Mouse (Mus musculus) liver, embryonic 11.5 days (tissue): Measurements from ENCODE around the gene Ppp2r2c. TPM values are rescaled to one million over a fixed set of nuclear protein-coding genes. Genes with fewer than 3 reads are reported as not detected.

Experiments
- ATAC-seq: fragments of 200-750 bp; cut with Nextera tagmentation; replicated peaks from 2 replicates; pipeline ENCODE4 v1.8.0; 2017; ENCODE audit warnings: moderate number of reproducible peaks, mild to moderate bottlenecking, moderate TSS enrichment, moderate library complexity; ENCODE audit not compliant: low FRiP score
- DNase-seq: peaks from one replicate; pipeline ENCODE4 v3.0.0-alpha.2; 2017; ENCODE audit warnings: low spot score
- H3K27ac ChIP-seq: fragments of 300-500 bp; sonication (generic); 2 replicates; pipeline ENCODE4 v1.5.1; 2014; ENCODE audit warnings: mild to moderate bottlenecking, low read depth, low read length, control low read depth
- H3K27me3 ChIP-seq: fragments of 300-500 bp; sonication (generic); replicated peaks from 2 replicates; pipeline ENCODE4 v1.6.1; 2014; ENCODE audit warnings: low read length, mixed read lengths; ENCODE audit not compliant: control insufficient read depth, insufficient read depth
- H3K36me3 ChIP-seq: fragments of 300-500 bp; sonication (generic); 2 replicates; pipeline ENCODE4 v1.6.1; 2014; ENCODE audit warnings: mild to moderate bottlenecking, low read length, moderate library complexity, mixed read lengths; ENCODE audit not compliant: control insufficient read depth, insufficient read depth
- H3K4me1 ChIP-seq: fragments of 300-500 bp; sonication (generic); replicated peaks from 2 replicates; pipeline ENCODE4 v1.6.1; 2014; ENCODE audit warnings: low read length, mixed read lengths; ENCODE audit not compliant: control insufficient read depth, insufficient read depth
- H3K4me2 ChIP-seq: fragments of 300-500 bp; sonication (generic); 2 replicates; pipeline ENCODE4 v1.6.1; 2014; ENCODE audit warnings: mild to moderate bottlenecking, control low read depth, moderate library complexity
- H3K4me3 ChIP-seq: fragments of 300-500 bp; sonication (generic); 2 replicates; pipeline ENCODE4 v1.5.1; 2014; ENCODE audit warnings: low read depth, low read length, control low read depth
- H3K9ac ChIP-seq: fragments of 300-500 bp; sonication (generic); 2 replicates; pipeline ENCODE4 v1.6.1; 2014; ENCODE audit warnings: low read depth, low read length, control low read depth
- H3K9me3 ChIP-seq: fragments of 300-500 bp; sonication (generic); 2 replicates; pipeline ENCODE4 v1.6.1; 2016; ENCODE audit warnings: low read length, inconsistent platforms, mixed read lengths; ENCODE audit not compliant: control insufficient read depth
- WGBS: fragments of 180-500 bp; shearing (Covaris S2); extraction: QIAGEN DNeasy Blood & Tissue Kit; methylation state at CpG from one replicate; pipeline ENCODE4 v1.1.7; 2014; 5-methylcytosine and 5-hydroxymethylcytosine counted together
- polyA plus RNA-seq: library from polyadenylated mRNA; unstranded; fragments of >200 nt; fragmentation: Nextera tagmentation; extraction: Ambion mirVana; gene quantifications from 2 replicates; pipeline ENCODE4 v1.2.1, GENCODE M21; 2014

The Ppp2r2c gene
- polyA plus RNA-seq, 1 experiment from 2014 or later, result 0.33 TPM

- ATAC-seq, result no peak
- H3K36me3 ChIP-seq, result no peaks in the 10 kb centered on the region
- WGBS, result 87% methylated on average over 2 of the region's 2 CpGs
- no peak overlapping the region for H3K27ac ChIP-seq
- no peaks in the 10 kb centered on the region for H3K9me3 ChIP-seq
- H3K9ac ChIP-seq, result no peak overlapping the region
- H3K4me3 ChIP-seq, result no peak overlapping the region
- H3K4me2 ChIP-seq, result no peak overlapping the region
- H3K4me1 ChIP-seq, result no peaks in the 10 kb centered on the region
- no peaks in the 10 kb centered on the region for H3K27me3 ChIP-seq
- DNase-seq, result no peak
These were observed 29.3 kb upstream of the Ppp2r2c start for GRCm38 (mm10) chr5:36839032-36839431.

- Histone ChIP-seq H3K4me3 (no peak overlapping the region), H3K27me3 (no peaks in the 10 kb centered on the region), H3K4me2 (no peak overlapping the region), H3K36me3 (no peaks in the 10 kb centered on the region), H3K9me3 (no peaks in the 10 kb centered on the region), H3K9ac (no peak overlapping the region), H3K27ac (no peak overlapping the region), H3K4me1 (no peaks in the 10 kb centered on the region)
- 59% methylated on average over 8 of the region's 8 CpGs for WGBS
- DNase-seq (no peak), ATAC-seq (no peak)
These were observed 28.7 kb upstream of the Ppp2r2c start for GRCm38 (mm10) chr5:36839602-36840001.

GRCm38 (mm10) chr5:36840092-36840491, 28.2 kb upstream of the Ppp2r2c start:
- H3K9me3 ChIP-seq, result no peaks in the 10 kb centered on the region

GRCm38 (mm10) chr5:36841701-36842100, 26.6 kb upstream of the Ppp2r2c start:
- Histone ChIP-seq H3K9ac (no peak overlapping the region), H3K36me3 (no peaks in the 10 kb centered on the region), H3K4me3 (no peak overlapping the region), H3K4me1 (no peaks in the 10 kb centered on the region), H3K4me2 (no peak overlapping the region), H3K9me3 (no peaks in the 10 kb centered on the region), H3K27ac (no peak overlapping the region), H3K27me3 (no peaks in the 10 kb centered on the region)
- WGBS, result 65% methylated on average over 1 of the region's 1 CpGs
- ATAC-seq (no peak), DNase-seq (no peak)

More at GRCm38 (mm10) chr5:36840092-36840491, 28.2 kb upstream of the Ppp2r2c start:
- no peaks in the 10 kb centered on the region for H3K27me3 ChIP-seq
- H3K27ac ChIP-seq, result no peak overlapping the region
- ATAC-seq (no peak), DNase-seq (no peak)
- no peaks in the 10 kb centered on the region for H3K36me3 ChIP-seq
- H3K9ac ChIP-seq, result no peak overlapping the region
- H3K4me2 ChIP-seq, result no peak overlapping the region
- WGBS, result 76% methylated on average over 7 of the region's 7 CpGs
- H3K4me1 ChIP-seq, result no peaks in the 10 kb centered on the region
- no peak overlapping the region for H3K4me3 ChIP-seq

GRCm38 (mm10) chr5:36844490-36844889, 23.8 kb upstream of the Ppp2r2c start:
- Histone ChIP-seq H3K4me2 (no peak overlapping the region), H3K27me3 (no peaks in the 10 kb centered on the region), H3K27ac (no peak overlapping the region), H3K9ac (no peak overlapping the region), H3K36me3 (no peaks in the 10 kb centered on the region), H3K9me3 (no peaks in the 10 kb centered on the region), H3K4me3 (no peak overlapping the region), H3K4me1 (no peaks in the 10 kb centered on the region)
- ATAC-seq (no peak), DNase-seq (no peak)
- WGBS, result 81% methylated on average over 10 of the region's 10 CpGs

GRCm38 (mm10) chr5:36851572-36851971, 16.7 kb upstream of the Ppp2r2c start:
- DNase-seq (no peak), ATAC-seq (no peak)
- no peak overlapping the region for H3K4me3 ChIP-seq
- no peak overlapping the region for H3K9ac ChIP-seq
- 52% methylated on average over 4 of the region's 4 CpGs for WGBS
- no peak overlapping the region for H3K27ac ChIP-seq
- no peaks in the 10 kb centered on the region for H3K4me1 ChIP-seq
- H3K9me3 ChIP-seq, result no peaks in the 10 kb centered on the region
- no peaks in the 10 kb centered on the region for H3K27me3 ChIP-seq
- no peak overlapping the region for H3K4me2 ChIP-seq
- no peaks in the 10 kb centered on the region for H3K36me3 ChIP-seq

- Histone ChIP-seq H3K4me2 (no peak overlapping the region), H3K9ac (no peak overlapping the region), H3K27me3 (no peaks in the 10 kb centered on the region), H3K27ac (no peak overlapping the region), H3K4me1 (no peaks in the 10 kb centered on the region), H3K4me3 (no peak overlapping the region), H3K9me3 (no peaks in the 10 kb centered on the region), H3K36me3 (no peaks in the 10 kb centered on the region)
- DNase-seq (no peak), ATAC-seq (no peak)
- WGBS, result 74% methylated on average over 3 of the region's 3 CpGs
These were observed 13.1 kb upstream of the Ppp2r2c start for GRCm38 (mm10) chr5:36855180-36855579.

GRCm38 (mm10) chr5:36856529-36856928, 11.8 kb upstream of the Ppp2r2c start:
- Histone ChIP-seq H3K36me3 (no peaks in the 10 kb centered on the region), H3K9me3 (no peaks in the 10 kb centered on the region), H3K4me2 (no peak overlapping the region), H3K4me1 (no peaks in the 10 kb centered on the region), H3K9ac (no peak overlapping the region), H3K27me3 (no peaks in the 10 kb centered on the region), H3K4me3 (no peak overlapping the region), H3K27ac (no peak overlapping the region)
- ATAC-seq, result no peak
- DNase-seq, result no peak
- WGBS, result 83% methylated on average over 7 of the region's 7 CpGs

GRCm38 (mm10) chr5:36857546-36857945, 10.8 kb upstream of the Ppp2r2c start:
- DNase-seq, result no peak
- H3K36me3 ChIP-seq, result no peaks in the 10 kb centered on the region
- no peaks in the 10 kb centered on the region for H3K27me3 ChIP-seq
- H3K9me3 ChIP-seq, result no peaks in the 10 kb centered on the region
- ATAC-seq, result no peak
- 66% methylated on average over 5 of the region's 5 CpGs for WGBS
- no peak overlapping the region for H3K9ac ChIP-seq
- no peaks in the 10 kb centered on the region for H3K4me1 ChIP-seq
- no peak overlapping the region for H3K27ac ChIP-seq
- H3K4me3 ChIP-seq, result no peak overlapping the region
- H3K4me2 ChIP-seq, result no peak overlapping the region
